Mouse (Mus musculus): Measurements from ENCODE around the gene Nup214. TPM values are rescaled to one million over a fixed set of nuclear protein-coding genes. Genes with fewer than 3 reads are reported as not detected.
"Not testable (repeated sequence)": the region's sequence is repeated elsewhere in the genome, so short reads cannot be mapped to it uniquely, and the experiment has no call there.

The Nup214 gene
- polyA plus RNA-seq, 1 experiment: 26.8 TPM

- no peak for DNase-seq (ENCODE audit: low read depth)
Observed at GRCm38 (mm10) chr2:31964191-31964590, 10.0 kb upstream of the Nup214 start.

- DNase-seq (ENCODE audit: low read depth): no peak
Observed at GRCm38 (mm10) chr2:31965110-31965509, 9.1 kb upstream of the Nup214 start.

- DNase-seq (ENCODE audit: low read depth): no peak
Observed at GRCm38 (mm10) chr2:31966801-31967200, 7.4 kb upstream of the Nup214 start.

- no peak for DNase-seq (ENCODE audit: low read depth)
Observed at GRCm38 (mm10) chr2:31972589-31972988, 1.6 kb upstream of the Nup214 start.

GRCm38 (mm10) chr2:31974809-31975371, 654 bp downstream of the Nup214 start:
- no peak for DNase-seq (ENCODE audit: low read depth)

- DNase-seq (ENCODE audit: low read depth): no peak
Observed at GRCm38 (mm10) chr2:31987774-31988173, 13.5 kb downstream of the Nup214 start.

GRCm38 (mm10) chr2:31990961-31991360, 16.7 kb downstream of the Nup214 start:
- DNase-seq (ENCODE audit: low read depth): no peak

- no peak for DNase-seq (ENCODE audit: low read depth)
Observed at GRCm38 (mm10) chr2:31994896-31995295, 20.7 kb downstream of the Nup214 start.

GRCm38 (mm10) chr2:31996060-31996459, 21.8 kb downstream of the Nup214 start:
- no peak for DNase-seq (ENCODE audit: low read depth)

- DNase-seq (ENCODE audit: low read depth): no peak
Observed at GRCm38 (mm10) chr2:31997539-31997938, 23.3 kb downstream of the Nup214 start.

GRCm38 (mm10) chr2:31998443-31998842, 24.2 kb downstream of the Nup214 start:
- no peak for DNase-seq (ENCODE audit: low read depth)

GRCm38 (mm10) chr2:32008311-32008710, 34.1 kb downstream of the Nup214 start:
- no peak for DNase-seq (ENCODE audit: low read depth)

GRCm38 (mm10) chr2:32008716-32009115, 34.5 kb downstream of the Nup214 start:
- DNase-seq (ENCODE audit: low read depth): no peak

- DNase-seq (ENCODE audit: low read depth): peak; percentile 28
Observed at GRCm38 (mm10) chr2:32019704-32020103, 45.5 kb downstream of the Nup214 start.

GRCm38 (mm10) chr2:32020229-32020628, 46.0 kb downstream of the Nup214 start:
- no peak for DNase-seq (ENCODE audit: low read depth)

- no peak for DNase-seq (ENCODE audit: low read depth)
Observed at GRCm38 (mm10) chr2:32024372-32024771, 50.1 kb downstream of the Nup214 start.

GRCm38 (mm10) chr2:32029636-32030035, 55.4 kb downstream of the Nup214 start:
- no peak for DNase-seq (ENCODE audit: low read depth)

- peak; percentile 49 for DNase-seq (ENCODE audit: low read depth)
Observed at GRCm38 (mm10) chr2:32033436-32033835, 59.2 kb downstream of the Nup214 start.

GRCm38 (mm10) chr2:32034206-32034605, 60.0 kb downstream of the Nup214 start:
- DNase-seq (ENCODE audit: low read depth): no peak

GRCm38 (mm10) chr2:32037279-32037858, 63.1 kb downstream of the Nup214 start:
- no peak for DNase-seq (ENCODE audit: low read depth)

- DNase-seq (ENCODE audit: low read depth): no peak
Observed at GRCm38 (mm10) chr2:32038661-32039081, 64.4 kb downstream of the Nup214 start.

- DNase-seq (ENCODE audit: low read depth): not testable (repeated sequence)
Observed at GRCm38 (mm10) chr2:32040646-32041045, 66.4 kb downstream of the Nup214 start.

- DNase-seq (ENCODE audit: low read depth): no peak
Observed at GRCm38 (mm10) chr2:32041087-32041486, 66.9 kb downstream of the Nup214 start.

GRCm38 (mm10) chr2:32043836-32044235, 69.6 kb downstream of the Nup214 start:
- no peak for DNase-seq (ENCODE audit: low read depth)
